8 mouse cellular contexts compared by ENCODE assay signal in genomic region chr7:44586518-44586917, GRCm38 (mm10). TPM values are rescaled to one million over a fixed set of nuclear protein-coding genes. Genes with fewer than 3 reads are reported as not detected.
DNase-seq lines count a peak whose midpoint lies in the region; ATAC-seq and TF ChIP-seq lines count a peak whose summit lies in the region.

No protein-coding gene starts in this region.

- H3K9ac ChIP-seq in heart, embryonic 11.5 days (ENCODE audit: low read depth, low read length) = no peak overlapping the region
- H3K9ac ChIP-seq in limb, embryonic 11.5 days (ENCODE audit: low read length) = no peak overlapping the region

- ATAC-seq in heart, embryonic 11.5 days (replicated peaks; ENCODE audit: insufficient number of reproducible peaks, low FRiP score, low TSS enrichment) = no peak
- ATAC-seq in limb, embryonic 11.5 days (ENCODE audit: insufficient number of reproducible peaks, low FRiP score, low TSS enrichment, low read depth) = no peak

- H3K36me3 ChIP-seq in heart, embryonic 11.5 days (ENCODE audit: control insufficient read depth, insufficient read depth, low read length) = no peaks in the 10 kb centered on the region
- no peaks in the 10 kb centered on the region for H3K36me3 ChIP-seq in hindbrain, embryonic 10.5 days
- H3K36me3 ChIP-seq in limb, embryonic 11.5 days (ENCODE audit: control insufficient read depth, insufficient read depth, low read length) = no peaks in the 10 kb centered on the region

- peaks cover 64% of the 10 kb centered on the region for H3K27me3 ChIP-seq in heart, embryonic 11.5 days (ENCODE audit: control insufficient read depth, insufficient read depth, low read length)
- H3K27me3 ChIP-seq in hindbrain, embryonic 10.5 days (ENCODE audit: insufficient read depth, poor library complexity, severe bottlenecking) = peaks cover 64% of the 10 kb centered on the region
- H3K27me3 ChIP-seq in limb, embryonic 11.5 days (ENCODE audit: control insufficient read depth, insufficient read depth, low read length) = peaks cover 55% of the 10 kb centered on the region

- peaks cover 8% of the 10 kb centered on the region for H3K4me1 ChIP-seq in heart, embryonic 11.5 days (ENCODE audit: control insufficient read depth, insufficient read depth, low read length)
- peaks cover 48% of the 10 kb centered on the region for H3K4me1 ChIP-seq in hindbrain, embryonic 10.5 days (replicated peaks)
- H3K4me1 ChIP-seq in limb, embryonic 11.5 days (ENCODE audit: control insufficient read depth, insufficient read depth, low read length) = peaks cover 11% of the 10 kb centered on the region; the same call in 1 of the 2 replicates

- TF ChIP-seq CTCF in brain, embryonic 14.5 days (IDR thresholded peaks at IDR 0.05; ENCODE audit: borderline replicate concordance, extremely low read depth, insufficient read depth, insufficient read length) = no peak

- H3K9me3 ChIP-seq in heart, embryonic 11.5 days (replicated peaks; ENCODE audit: control insufficient read depth, low read length) = no peaks in the 10 kb centered on the region
- H3K9me3 ChIP-seq in hindbrain, embryonic 10.5 days = 0 out of 2 replicates have a peak, but pooled peaks cover 3% of the 10 kb centered on the region
- no peaks in the 10 kb centered on the region for H3K9me3 ChIP-seq in limb, embryonic 11.5 days (ENCODE audit: control insufficient read depth, low read length)

- TF ChIP-seq POLR2A in brain, embryonic 14.5 days (IDR thresholded peaks at IDR 0.05; ENCODE audit: borderline replicate concordance, extremely low read depth, insufficient read depth, insufficient read length, poor library complexity, severe bottlenecking) = no peak

- H3K27ac ChIP-seq in heart, embryonic 11.5 days (ENCODE audit: low read depth, low read length) = no peak overlapping the region
- H3K27ac ChIP-seq in hindbrain, embryonic 10.5 days = peak overlapping the region; percentile 81
- H3K27ac ChIP-seq in limb, embryonic 11.5 days (replicated peaks; ENCODE audit: low read depth, low read length) = no peak overlapping the region

- no peak for DNase-seq in heart, adult 8-10 months (ENCODE audit: low spot score)
- peak; percentile 89 for DNase-seq in brain, embryonic 14.5 days (ENCODE audit: low read depth)
- DNase-seq in hindbrain, embryonic 10.5 days (ENCODE audit: low spot score) = peak; percentile 56
- peak; percentile 34 for DNase-seq in limb, embryonic 11.5 days (ENCODE audit: low spot score)
- DNase-seq in right cerebral cortex, postnatal 10 days (ENCODE audit: low spot score in 2 of 2) = peak; percentile 84
- DNase-seq in gastrocnemius, postnatal 25 days = no peak
- no peak for DNase-seq in kidney, postnatal 10 days

- peak overlapping the region; percentile 28 for H3K4me3 ChIP-seq in heart, embryonic 11.5 days (ENCODE audit: low read depth, low read length)
- H3K4me3 ChIP-seq in hindbrain, embryonic 10.5 days = peak overlapping the region; percentile 56
- no peak overlapping the region for H3K4me3 ChIP-seq in limb, embryonic 11.5 days (ENCODE audit: low read depth, low read length)

- 16% methylated on average over 19 of the region's 19 CpGs for WGBS in heart, embryonic 11.5 days (ENCODE audit: insufficient replicate concordance)
- 8% methylated on average over 19 of the region's 19 CpGs for WGBS in hindbrain, embryonic 10.5 days
- 14% methylated on average over 19 of the region's 19 CpGs for WGBS in limb, embryonic 11.5 days

- H3K4me2 ChIP-seq in heart, embryonic 11.5 days = peak overlapping the region; percentile 58
- peak overlapping the region; percentile 32; the same call in 1 of the 2 replicates for H3K4me2 ChIP-seq in limb, embryonic 11.5 days (ENCODE audit: low read depth, severe bottlenecking)

RNA-seq across cellular contexts. Expression of gene Kcnc3, which starts 3.9 kb away (rescaled TPM):
- polyA plus RNA-seq in heart, embryonic 11.5 days (2014; fragmentation: Nextera tagmentation; extraction: Ambion mirVana) = 0.07 and 0.23 TPM in 2 replicates
- total RNA-seq in heart, adult 8-10 months (2022) = 1 to 10 TPM; 2.7 to 4.0 (median 2.7) TPM
- 16.6 and 27.2 TPM in 2 replicates for polyA plus RNA-seq in brain, embryonic 14.5 days (2012; rRNA removed)
- polyA plus RNA-seq in hindbrain, embryonic 10.5 days (2016; fragmentation: Nextera tagmentation; extraction: Ambion mirVana) = 1.3 and 1.5 TPM in 2 replicates
- polyA plus RNA-seq in limb, embryonic 11.5 days (2014; fragmentation: Nextera tagmentation; extraction: Ambion mirVana) = 0.31 and 0.36 TPM in 2 replicates
- 1 to 10 TPM; 4.3 to 4.8 TPM for total RNA-seq in gastrocnemius, postnatal 25 days (2021)

RNA-seq across cellular contexts. Expression of gene Napsa, which starts 14.3 kb away (rescaled TPM):
- polyA plus RNA-seq in heart, embryonic 11.5 days (2014; fragmentation: Nextera tagmentation; extraction: Ambion mirVana) = 0.70 TPM in 1 of 2 replicates, not detected in the other
- total RNA-seq in heart, adult 8-10 months (2022) = 1 to 10 TPM in 1 of 4 experiments, under 1 TPM in 3; 0.28 to 1.9 (median 0.37) TPM
- 0.16 and 0.42 TPM in 2 replicates for polyA plus RNA-seq in brain, embryonic 14.5 days (2012; rRNA removed)
- 0.38 and 0.86 TPM in 2 replicates for polyA plus RNA-seq in hindbrain, embryonic 10.5 days (2016; fragmentation: Nextera tagmentation; extraction: Ambion mirVana)
- polyA plus RNA-seq in limb, embryonic 11.5 days (2014; fragmentation: Nextera tagmentation; extraction: Ambion mirVana) = 0.44 and 0.61 TPM in 2 replicates
- under 1 TPM in 1 of 2 experiments, not detected in 1; 0.16 TPM for total RNA-seq in gastrocnemius, postnatal 25 days (2021)

RNA-seq across cellular contexts. Expression of gene Nr1h2, which starts 32.8 kb away (rescaled TPM):
- polyA plus RNA-seq in heart, embryonic 11.5 days (2014; fragmentation: Nextera tagmentation; extraction: Ambion mirVana) = 48.5 and 53.4 TPM in 2 replicates
- total RNA-seq in heart, adult 8-10 months (2022) = 10 to 100 TPM; 42.6 to 56.6 (median 45.5) TPM
- polyA plus RNA-seq in brain, embryonic 14.5 days (2012; rRNA removed) = 79.7 and 96.8 TPM in 2 replicates
- polyA plus RNA-seq in hindbrain, embryonic 10.5 days (2016; fragmentation: Nextera tagmentation; extraction: Ambion mirVana) = 83.2 and 94.9 TPM in 2 replicates
- 70.2 and 72.1 TPM in 2 replicates for polyA plus RNA-seq in limb, embryonic 11.5 days (2014; fragmentation: Nextera tagmentation; extraction: Ambion mirVana)
- total RNA-seq in gastrocnemius, postnatal 25 days (2021) = 10 to 100 TPM; 27.0 to 29.3 TPM

RNA-seq across cellular contexts. Expression of gene Pold1, which starts 37.9 kb away (rescaled TPM):
- polyA plus RNA-seq in heart, embryonic 11.5 days (2014; fragmentation: Nextera tagmentation; extraction: Ambion mirVana) = 40.1 and 43.1 TPM in 2 replicates
- total RNA-seq in heart, adult 8-10 months (2022) = 10 to 100 TPM; 13.4 to 15.9 (median 14.9) TPM
- 38.4 and 70.1 TPM in 2 replicates for polyA plus RNA-seq in brain, embryonic 14.5 days (2012; rRNA removed)
- 133 and 161 TPM in 2 replicates for polyA plus RNA-seq in hindbrain, embryonic 10.5 days (2016; fragmentation: Nextera tagmentation; extraction: Ambion mirVana)
- polyA plus RNA-seq in limb, embryonic 11.5 days (2014; fragmentation: Nextera tagmentation; extraction: Ambion mirVana) = 82.5 and 84.3 TPM in 2 replicates
- total RNA-seq in gastrocnemius, postnatal 25 days (2021) = 1 to 10 TPM; 4.7 to 5.2 TPM

RNA-seq across cellular contexts. Expression of gene Spib, which starts 54.6 kb away (rescaled TPM):
- not detected in 2 replicates for polyA plus RNA-seq in heart, embryonic 11.5 days (2014; fragmentation: Nextera tagmentation; extraction: Ambion mirVana)
- 1 to 10 TPM in 1 of 4 experiments, under 1 TPM in 3; 0.13 to 1.3 (median 0.27) TPM for total RNA-seq in heart, adult 8-10 months (2022)
- polyA plus RNA-seq in brain, embryonic 14.5 days (2012; rRNA removed) = 0.11 and 0.19 TPM in 2 replicates
- polyA plus RNA-seq in hindbrain, embryonic 10.5 days (2016; fragmentation: Nextera tagmentation; extraction: Ambion mirVana) = 0.09 TPM in 1 of 2 replicates, not detected in the other
- 0.07 and 0.11 TPM in 2 replicates for polyA plus RNA-seq in limb, embryonic 11.5 days (2014; fragmentation: Nextera tagmentation; extraction: Ambion mirVana)
- total RNA-seq in gastrocnemius, postnatal 25 days (2021) = under 1 TPM in 1 of 2 experiments, not detected in 1; 0.24 TPM

Comparison
In these comparisons a context has a peak if more than half of its experiments do, and no peak if none do; other contexts are left out.
1. DNase-seq: peak in brain, embryonic 14.5 days (single experiment), hindbrain, embryonic 10.5 days (single experiment), limb, embryonic 11.5 days (single experiment) and right cerebral cortex, postnatal 10 days (2 of 2); none in heart, adult 8-10 months (single experiment), gastrocnemius, postnatal 25 days (single experiment) and kidney, postnatal 10 days (single experiment).